Mouse (Mus musculus) telencephalon, adult 2 months (tissue): ENCODE measurements around the gene Cacna2d1.

Experiments
- DNase-seq: peaks from one replicate; pipeline ENCODE4 v3.0.0-alpha.2; 2011; ENCODE audit warnings: low read depth, low spot score

The Cacna2d1 gene

DNA sequence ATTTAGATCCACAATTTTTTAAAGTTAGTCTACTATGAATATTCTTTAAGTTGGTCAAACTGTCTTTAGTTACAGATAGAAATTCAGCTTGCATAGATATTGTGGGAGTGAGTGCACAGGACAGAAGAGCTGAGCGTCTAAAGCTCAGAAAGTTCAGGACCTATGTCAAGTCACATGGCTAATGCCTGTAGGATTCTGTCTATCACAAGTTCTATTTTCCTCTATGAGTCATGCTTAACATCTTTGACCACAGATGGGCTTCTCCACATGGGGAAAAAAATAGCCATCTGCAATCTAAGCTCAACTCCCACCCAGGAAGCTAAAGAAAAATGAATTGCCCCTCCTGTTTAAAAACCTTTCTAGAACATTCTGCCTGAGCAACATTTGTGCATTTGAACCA lies 483.5 kb downstream of the Cacna2d1 start:
- no peak for DNase-seq

DNA sequence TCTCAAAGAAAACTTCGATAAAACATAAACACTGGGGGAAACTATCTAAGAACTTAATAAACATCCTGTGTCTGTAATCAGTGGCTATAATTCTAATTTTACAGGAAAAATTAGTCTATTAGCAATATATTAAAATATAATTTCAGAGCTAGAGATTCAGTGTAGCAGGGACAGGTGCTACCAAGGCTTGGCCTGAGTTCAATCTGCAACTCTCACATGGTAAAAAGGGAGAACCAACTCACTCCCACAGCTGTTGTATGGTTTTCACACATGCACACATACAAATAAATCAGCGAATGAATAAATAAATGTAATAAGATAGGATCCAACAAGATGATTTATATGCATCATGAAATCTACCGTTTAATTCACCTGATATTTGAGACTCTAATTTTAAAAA lies 484.0 kb downstream of the Cacna2d1 start:
- no peak for DNase-seq
